Mouse (Mus musculus): ENCODE measurements around the gene Tfeb.

The Tfeb gene

DNA sequence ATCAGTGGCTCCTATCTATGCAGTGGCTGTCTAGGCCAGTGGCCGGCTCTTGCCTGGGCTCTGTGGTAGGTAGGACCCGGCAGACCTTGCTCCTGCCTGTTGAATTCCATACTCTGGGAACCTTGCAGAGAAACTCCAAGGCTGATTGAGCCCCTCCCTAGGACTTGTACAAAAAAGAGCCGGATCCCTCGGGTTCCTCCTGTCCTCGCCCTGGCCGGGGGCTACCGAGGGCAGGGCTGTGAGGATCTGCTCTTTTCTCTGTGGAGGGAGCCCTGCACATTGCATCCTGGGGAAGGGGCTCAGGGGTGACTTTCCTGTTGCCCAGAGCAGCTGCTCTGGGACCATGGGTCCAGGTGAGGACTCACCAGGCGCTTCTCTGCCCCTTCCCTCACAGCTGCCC lies 50.8 kb downstream of the Tfeb start:
- in situ Hi-C loops (cut with MboI, MseI), result no loop called here

GRCm38 (mm10) chr17:47788306-47788705 lies 51.5 kb downstream of the Tfeb start:
- in situ Hi-C loops (cut with MboI, MseI), result no loop called here

DNA sequence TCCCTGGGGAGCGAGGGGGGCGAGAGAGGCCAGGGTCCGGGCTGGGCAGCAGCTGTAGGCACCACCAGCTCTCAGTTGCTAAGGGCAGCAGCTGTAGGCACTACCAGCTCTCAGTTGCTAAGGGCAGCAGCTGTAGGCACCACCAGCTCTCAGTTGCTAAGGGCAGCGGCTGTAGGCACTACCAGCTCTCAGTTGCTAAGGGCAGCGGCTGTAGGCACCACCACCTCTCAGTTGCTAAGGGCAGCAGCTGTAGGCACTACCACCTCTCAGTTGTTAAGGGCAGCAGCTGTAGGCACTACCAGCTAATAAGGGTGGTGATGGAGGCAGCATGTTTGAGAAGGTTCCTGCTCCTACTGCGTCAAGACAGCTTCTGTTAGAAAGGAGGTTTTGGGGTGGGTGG lies 52.2 kb downstream of the Tfeb start:
- in situ Hi-C loops (cut with MboI, MseI), result no loop called here

DNA sequence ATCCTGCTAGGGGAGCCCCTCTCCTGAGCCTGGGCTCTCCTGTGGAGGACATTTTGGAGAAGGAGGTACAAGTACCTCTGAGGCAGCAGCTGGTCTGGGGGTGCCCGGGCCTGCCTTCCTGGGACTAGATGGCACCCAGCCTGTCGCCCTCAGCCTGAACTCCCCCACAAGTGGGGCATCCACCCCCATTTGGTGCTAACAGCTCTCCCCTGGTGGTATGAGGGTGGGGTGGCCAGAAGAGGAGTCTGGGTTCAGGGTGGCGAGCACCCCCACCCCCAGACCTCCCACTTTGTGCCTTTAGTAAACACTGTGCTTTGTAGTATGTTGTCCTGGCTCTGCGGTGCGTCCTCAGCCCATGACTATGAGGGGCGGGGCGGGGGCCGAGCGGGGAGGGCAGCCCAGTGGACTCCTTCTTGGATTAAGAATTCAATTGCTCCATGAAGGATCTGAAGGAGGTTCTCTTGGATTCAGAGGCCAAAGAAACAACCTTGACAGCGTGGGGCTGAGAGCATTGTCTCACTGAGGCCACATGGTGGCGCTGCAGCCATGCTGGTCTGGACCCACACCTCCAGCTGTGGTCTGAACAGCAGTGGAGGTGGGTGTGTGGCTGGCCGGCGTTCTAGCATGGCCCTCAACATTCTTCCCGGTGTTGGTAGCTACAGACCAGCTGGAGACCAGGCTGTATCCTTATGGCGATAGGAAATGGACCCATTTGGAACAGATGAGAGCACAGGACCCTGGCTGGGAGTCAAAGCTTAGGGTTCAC lies 55.5 kb downstream of the Tfeb start:
- in situ Hi-C loops (cut with MboI, MseI), result loop anchor here (5.0 to 10.0 kb wide), 2 partner anchors 53 to 305 kb away; no protein-coding TSS in a partner anchor

DNA sequence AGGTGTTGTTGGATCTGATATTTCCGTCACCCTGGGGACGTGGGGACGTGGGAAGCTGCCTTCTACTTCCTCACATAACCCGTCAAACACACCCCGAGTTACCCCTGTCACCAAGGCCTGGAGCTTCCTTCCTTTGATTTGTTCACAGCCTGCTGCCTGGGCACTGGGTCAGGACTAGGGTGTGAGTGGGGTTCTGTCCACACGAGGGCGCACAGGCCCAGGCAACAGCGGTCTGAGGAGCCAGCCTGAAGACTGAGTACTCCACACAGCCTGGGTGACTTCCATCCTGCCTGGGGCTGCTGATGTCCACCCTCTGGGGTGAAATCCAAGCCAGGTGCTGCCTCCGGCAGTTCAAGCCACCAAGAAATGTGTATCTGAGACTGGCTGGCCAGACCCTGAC lies 56.5 kb downstream of the Tfeb start:
- in situ Hi-C loops (cut with MboI, MseI), result loop anchor here (5.0 to 10.0 kb wide), 2 partner anchors 51 to 304 kb away; no protein-coding TSS in a partner anchor

DNA sequence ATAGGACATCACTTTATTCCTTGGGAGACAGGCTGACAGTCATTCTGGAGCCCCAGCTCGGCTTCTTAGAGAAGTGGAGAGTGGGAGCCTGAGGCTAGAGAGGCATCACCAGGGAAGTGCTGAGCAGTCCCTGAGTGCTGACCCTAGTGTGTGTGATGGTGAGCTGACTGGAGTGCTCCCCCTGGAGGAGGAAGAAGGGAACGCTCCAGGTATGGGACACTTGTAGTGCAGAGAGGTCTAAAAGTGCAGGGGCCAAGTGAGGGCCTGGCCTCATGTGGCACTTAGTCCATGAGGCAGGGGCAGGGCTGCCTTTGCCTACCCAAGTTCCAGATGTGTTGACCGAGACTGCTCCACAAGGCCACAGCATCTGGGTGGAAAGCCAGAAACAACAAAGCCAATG lies 58.6 kb downstream of the Tfeb start:
- in situ Hi-C loops (cut with MboI, MseI), result loop anchor here (5.0 to 10.0 kb wide), 2 partner anchors 49 to 72 kb away; no protein-coding TSS in a partner anchor

GRCm38 (mm10) chr17:47796156-47796816 lies 59.5 kb downstream of the Tfeb start:
- in situ Hi-C loops (cut with MboI, MseI), result loop anchor here (5.0 to 10.0 kb wide), 2 partner anchors 49 to 71 kb away; no protein-coding TSS in a partner anchor

GRCm38 (mm10) chr17:47796968-47797367 lies 60.1 kb downstream of the Tfeb start:
- in situ Hi-C loops (cut with MboI, MseI), result loop anchor here (5.0 to 10.0 kb wide), 2 partner anchors 48 to 70 kb away; no protein-coding TSS in a partner anchor

DNA sequence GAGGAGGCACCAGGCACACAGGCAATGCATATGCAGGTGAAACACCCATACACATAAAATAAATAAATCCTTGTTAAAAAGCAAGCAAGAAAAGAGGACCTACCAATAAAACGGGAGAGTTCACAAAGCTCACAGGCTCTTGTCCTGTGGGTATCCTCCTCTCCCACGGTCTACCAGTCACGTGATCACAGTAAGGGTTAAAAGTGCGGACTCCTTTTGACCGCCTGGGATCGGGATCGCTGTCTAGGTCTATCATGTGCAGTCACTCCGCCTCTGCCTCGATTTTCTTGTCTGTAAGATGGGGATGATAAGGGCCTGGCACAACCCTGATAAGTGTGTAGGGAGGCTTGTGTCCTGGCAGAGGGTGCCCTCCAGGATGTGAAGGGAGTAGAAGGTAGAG lies 60.6 kb downstream of the Tfeb start:
- in situ Hi-C loops (cut with MboI, MseI), result loop anchor here (5.0 to 10.0 kb wide), 2 partner anchors 47 to 70 kb away; no protein-coding TSS in a partner anchor

DNA sequence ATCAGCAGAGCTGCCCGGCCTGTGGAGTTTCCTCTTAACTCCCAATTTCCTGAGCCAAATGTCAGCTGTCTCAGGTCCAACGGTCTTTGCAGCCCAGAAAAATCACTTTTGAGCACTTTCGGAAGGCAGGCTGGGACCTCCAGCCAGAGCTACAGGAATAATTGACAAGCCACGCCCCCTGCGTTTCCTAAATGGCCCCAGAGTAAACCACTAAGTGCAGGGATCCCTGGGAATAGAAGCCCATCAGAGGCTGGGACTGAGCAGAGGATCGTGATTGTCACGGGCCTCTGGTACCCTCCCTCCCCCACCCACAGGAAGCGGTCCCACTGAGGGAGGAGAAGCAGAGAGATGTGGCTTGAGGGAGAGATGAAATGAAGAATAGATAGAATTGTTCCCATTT lies 66.0 kb downstream of the Tfeb start:
- in situ Hi-C loops (cut with MboI, MseI), result no loop called here

- in situ Hi-C loops (cut with MboI, MseI), result no loop called here
These were observed 66.8 kb downstream of the Tfeb start for GRCm38 (mm10) chr17:47803662-47804061.

- in situ Hi-C loops (cut with MboI, MseI), result no loop called here
These were observed 68.4 kb downstream of the Tfeb start for GRCm38 (mm10) chr17:47805047-47805835.

GRCm38 (mm10) chr17:47806230-47806629 lies 69.4 kb downstream of the Tfeb start:
- in situ Hi-C loops (cut with MboI, MseI), result no loop called here

DNA sequence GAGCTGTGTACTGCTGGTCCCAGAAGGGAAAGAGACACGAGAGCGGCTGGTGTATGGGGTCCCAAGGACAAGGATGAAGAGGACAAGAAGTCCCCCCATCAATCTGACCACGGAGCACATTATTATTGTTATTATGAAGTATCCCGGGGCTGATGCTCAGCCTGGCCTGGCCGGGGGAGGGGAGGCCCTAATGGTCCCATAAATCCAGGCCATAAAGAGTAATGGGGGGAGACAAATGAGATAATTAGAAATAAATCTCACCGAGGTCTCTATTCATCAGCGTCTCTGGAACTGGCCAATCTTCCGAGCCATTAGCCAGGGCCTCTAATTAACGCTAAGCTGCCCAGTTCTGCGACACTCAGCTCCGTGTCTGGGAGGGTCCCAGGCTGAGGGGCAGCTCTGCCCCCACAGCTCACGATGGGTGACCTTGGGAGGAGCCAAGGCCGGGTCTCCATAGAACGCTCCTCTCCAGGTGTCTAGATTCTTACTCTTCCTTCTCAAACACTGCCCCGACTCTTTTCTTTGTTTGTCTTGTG lies 74.5 kb downstream of the Tfeb start:
- in situ Hi-C loops (cut with MboI, MseI), result loop anchor here (10.0 kb wide), 1 partner anchor 1757 kb away; no protein-coding TSS in a partner anchor

- in situ Hi-C loops (cut with MboI, MseI), result loop anchor here (10.0 kb wide), 1 partner anchor 1757 kb away; no protein-coding TSS in a partner anchor
These were observed 75.4 kb downstream of the Tfeb start for GRCm38 (mm10) chr17:47812200-47812599.

GRCm38 (mm10) chr17:47813616-47814015 lies 76.8 kb downstream of the Tfeb start:
- in situ Hi-C loops (cut with MboI, MseI), result loop anchor here (10.0 kb wide), 1 partner anchor 1759 kb away; no protein-coding TSS in a partner anchor

- in situ Hi-C loops (cut with MboI, MseI), result loop anchor here (10.0 kb wide), 1 partner anchor 1760 kb away; no protein-coding TSS in a partner anchor
These were observed 77.7 kb downstream of the Tfeb start for GRCm38 (mm10) chr17:47814496-47814895.

GRCm38 (mm10) chr17:47815446-47815845 lies 78.6 kb downstream of the Tfeb start:
- in situ Hi-C loops (cut with MboI, MseI), result loop anchor here (10.0 kb wide), 1 partner anchor 1761 kb away; no protein-coding TSS in a partner anchor

- in situ Hi-C loops (cut with MboI, MseI), result loop anchor here (10.0 kb wide), 1 partner anchor 1763 kb away; no protein-coding TSS in a partner anchor
These were observed 81.4 kb downstream of the Tfeb start for GRCm38 (mm10) chr17:47818038-47818725.

- in situ Hi-C loops (cut with MboI, MseI), result no loop called here
These were observed 84.5 kb downstream of the Tfeb start for GRCm38 (mm10) chr17:47821339-47821738.
